Mouse (Mus musculus): ENCODE measurements around the gene Olfr228.
"Not testable (repeated sequence)": the region's sequence is repeated elsewhere in the genome, so short reads cannot be mapped to it uniquely, and the experiment has no call there.

The Olfr228 gene

GRCm38 (mm10) chr2:86487286-86487685 lies at the start of gene Olfr228:
Gene Olfr228 (minus strand): TSS chr2:86487386.
- no peak for DNase-seq (ENCODE audit: low read depth, low spot score)

DNA sequence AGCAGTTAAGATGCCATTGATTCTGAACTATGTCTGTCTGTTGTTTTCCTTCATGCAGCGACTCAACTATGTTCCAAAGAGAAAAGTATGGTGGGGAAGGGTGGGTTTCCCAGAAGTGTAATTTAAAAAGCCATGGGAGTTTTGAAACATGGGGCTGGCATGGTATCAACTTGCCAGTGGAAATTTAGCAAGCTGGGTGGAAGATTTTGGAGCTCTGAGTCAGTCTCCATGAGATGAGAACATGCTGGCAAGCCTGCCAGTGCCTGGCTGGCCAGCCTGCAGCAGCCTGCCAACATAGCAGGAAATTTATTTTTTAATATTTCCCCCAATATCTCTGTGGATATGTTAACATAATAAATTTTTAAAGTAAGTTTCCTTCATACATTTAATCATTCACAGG lies 43.8 kb upstream of the Olfr228 start:
- no peak for DNase-seq (ENCODE audit: low read depth, low spot score)

DNA sequence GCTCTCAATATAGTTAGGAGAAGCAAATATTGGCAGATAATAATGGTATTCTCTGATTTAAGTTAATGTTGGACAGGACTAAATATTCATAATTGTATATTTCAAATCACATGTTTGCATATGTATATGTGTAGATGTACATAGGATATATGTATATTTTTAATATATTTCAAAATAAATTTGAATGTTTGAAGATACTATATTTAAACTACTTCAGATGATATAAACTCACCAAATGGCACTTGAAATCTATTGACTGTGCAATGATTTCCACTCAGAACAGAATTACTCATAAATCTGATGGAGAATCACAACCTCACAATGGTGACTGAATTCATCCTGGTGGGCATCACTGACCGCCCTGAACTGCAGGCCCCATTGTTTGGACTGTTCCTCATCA lies 21.0 kb upstream of the Olfr228 start, which contains the start of gene Olfr1076:
Gene Olfr1076, plus strand, starts transcription at position 301 of the 400 bp plus-strand sequence.
- no peak for DNase-seq (ENCODE audit: low read depth, low spot score)

DNA sequence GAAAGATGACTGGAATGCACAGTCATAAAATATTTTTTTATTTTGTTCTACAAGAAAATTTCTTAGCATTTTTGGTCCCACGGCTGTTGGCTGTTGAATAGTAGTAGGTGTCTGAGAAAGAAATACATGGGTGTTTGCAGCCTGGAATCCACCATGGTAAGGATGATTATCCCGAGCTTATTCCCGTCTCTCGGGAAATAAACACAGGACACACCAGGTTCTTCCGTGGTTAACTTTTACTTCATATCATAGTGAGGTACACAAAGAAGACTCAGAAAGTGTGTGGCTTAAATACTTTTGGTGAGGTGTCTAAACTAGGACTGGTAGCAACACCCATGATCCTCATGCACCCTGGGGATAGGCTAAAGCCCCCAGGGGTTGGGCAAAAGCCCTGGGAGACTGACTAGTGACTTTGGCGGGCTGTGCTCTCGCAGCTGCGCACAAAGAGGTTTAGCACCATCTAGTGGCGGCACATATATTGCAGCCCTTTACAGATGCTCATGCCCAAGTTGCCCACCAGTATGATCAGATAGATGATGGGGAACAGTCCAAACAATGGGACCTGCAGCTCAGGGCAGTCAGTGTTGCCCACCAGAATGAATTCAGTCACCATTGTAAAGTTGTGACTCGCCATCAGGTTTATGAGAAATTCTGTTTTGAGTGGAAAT lies 22.6 kb downstream of the Olfr228 start:
- no peak for DNase-seq (ENCODE audit: low read depth, low spot score)

DNA sequence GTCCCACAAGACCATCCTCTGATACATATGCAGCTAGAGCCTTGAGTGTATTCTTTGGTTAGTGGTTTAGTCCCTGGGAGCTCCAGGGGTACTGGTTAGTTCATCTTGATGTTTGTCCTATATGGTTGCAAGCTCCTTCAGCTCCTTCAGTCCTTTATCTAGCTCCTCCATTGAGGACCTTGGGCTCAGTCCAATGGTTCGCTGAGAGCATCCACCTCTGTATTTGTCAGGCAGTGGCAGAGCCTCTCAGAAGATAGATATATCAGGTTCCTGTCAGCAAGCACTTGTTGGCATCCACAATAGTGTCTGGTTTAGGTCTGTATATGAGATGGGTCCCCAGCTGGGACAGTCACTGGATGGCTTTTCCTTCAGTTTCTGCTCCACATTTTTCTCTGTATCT lies 26.8 kb downstream of the Olfr228 start:
- DNase-seq (ENCODE audit: low read depth, low spot score): no peak

- no peak for DNase-seq (ENCODE audit: low read depth, low spot score)
These were observed 31.0 kb downstream of the Olfr228 start, which contains the start of gene Olfr1066 for GRCm38 (mm10) chr2:86456169-86456568. Gene Olfr1066 (minus strand): TSS chr2:86456269.

GRCm38 (mm10) chr2:86450491-86450890 lies 36.7 kb downstream of the Olfr228 start, which contains the start of gene Olfr1065:
Gene Olfr1065 (minus strand): TSS chr2:86450591.
- not testable (repeated sequence) for DNase-seq (ENCODE audit: low read depth, low spot score)

DNA sequence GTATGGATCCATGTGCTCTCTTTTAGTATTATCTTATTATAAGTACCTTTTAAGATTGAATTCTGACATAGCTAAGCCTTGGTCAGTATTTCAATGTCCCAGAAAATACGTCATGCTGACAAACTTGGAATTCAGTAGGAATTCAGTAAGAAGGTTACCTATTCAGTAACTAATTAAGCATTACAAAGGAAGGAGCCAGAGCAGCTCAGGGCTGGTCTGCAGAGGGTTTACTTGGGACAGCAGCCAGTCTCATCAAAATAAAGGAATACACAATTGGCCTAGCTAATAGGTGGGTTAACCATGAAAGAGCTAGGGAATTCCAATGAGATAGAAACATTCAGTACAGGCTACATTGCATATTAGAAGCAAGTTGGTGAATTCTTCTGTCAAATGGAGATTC lies 45.1 kb downstream of the Olfr228 start:
- not testable (repeated sequence) for DNase-seq (ENCODE audit: low read depth, low spot score)
